Comparison of ENCODE assay signal across 20 mouse cellular contexts in the genomic region with DNA sequence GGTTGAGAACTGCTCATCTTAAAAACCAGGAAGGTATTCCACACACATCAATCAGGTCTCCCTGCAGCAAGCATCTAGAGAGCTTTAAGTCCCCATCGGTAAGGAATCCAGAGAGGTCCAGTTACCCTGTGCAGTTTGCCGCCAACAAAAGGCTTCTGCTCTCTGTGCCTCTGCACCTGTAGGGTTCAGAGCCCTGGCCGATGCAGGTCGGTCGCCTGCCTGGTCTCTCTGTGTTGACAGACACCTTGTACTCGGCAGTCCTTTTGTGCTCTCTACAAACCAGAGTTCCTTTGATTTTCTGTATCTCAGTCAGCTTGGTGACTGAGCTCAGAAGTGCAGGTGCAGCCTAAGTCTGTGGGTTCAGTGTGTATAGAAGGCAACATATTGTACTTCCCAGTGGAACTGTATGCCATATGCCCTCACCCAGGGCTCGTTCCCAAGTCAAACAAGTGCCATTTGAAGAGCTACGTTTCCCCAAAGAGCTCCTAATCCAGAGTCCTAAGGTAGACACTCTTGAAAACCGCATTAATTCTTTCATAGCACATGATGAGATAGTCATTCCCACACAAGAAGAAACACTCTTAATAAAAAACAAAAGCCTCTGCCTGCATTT.
DNase-seq lines count a peak whose midpoint lies in the region; ATAC-seq and TF ChIP-seq lines count a peak whose summit lies in the region.
"Had no signal": no experiment of that assay in that cellular context is flagged by ENCODE, and none has a peak within 500 bp of the region (broad histone marks: within the 10 kb centered on the region; RNA-seq: fewer than 3 reads in every experiment).

No protein-coding gene starts in this region.

- no peak for TF ChIP-seq CTCF in lung, postnatal 0 days (IDR thresholded peaks at IDR 0.05)

- H3K9ac ChIP-seq in lung, postnatal 0 days (replicated peaks; ENCODE audit: low read depth) = no peak overlapping the region
- H3K9ac ChIP-seq: hindbrain, embryonic 13.5 days; intestine, embryonic 15.5 days; midbrain, embryonic 12.5 days had no signal

- 77% methylated on average over 9 of the region's 9 CpGs for WGBS in heart, embryonic 10.5 days
- 57% methylated on average over 9 of the region's 9 CpGs for WGBS in lung, postnatal 0 days

- peaks cover 13% of the 10 kb centered on the region for H3K36me3 ChIP-seq in heart, embryonic 10.5 days
- no peaks in the 10 kb centered on the region for H3K36me3 ChIP-seq in lung, postnatal 0 days (ENCODE audit: insufficient read depth, low read length)

- peak; percentile 66 for DNase-seq in heart, adult 11 months
- no peak for DNase-seq in heart, embryonic 10.5 days (ENCODE audit: low spot score)
- DNase-seq in lung, postnatal 0 days (ENCODE audit: low spot score) = peak; percentile 43
- no peak for DNase-seq in lung, postnatal 10 days
- DNase-seq in lung, postnatal 36 days = peak; percentile 57
- peak; percentile 74 for DNase-seq in thymus, postnatal 14 days
- DNase-seq in ovary, postnatal 10 days (ENCODE audit: low spot score) = no peak
- DNase-seq: adrenal gland, postnatal 10 days; B cell, adult 2 months; cerebellum, adult 11-12 months; cerebellum, postnatal 36 days; gastrocnemius, postnatal 10 days; heart, adult 2 months; kidney, postnatal 4 days; left cerebral cortex, postnatal 4 days; right cerebral cortex, postnatal 14 days had no signal

- ATAC-seq in lung, postnatal 0 days = peak; percentile 77
- ATAC-seq: intestine, embryonic 15.5 days had no signal

- no peak overlapping the region for H3K27ac ChIP-seq in heart, embryonic 10.5 days
- H3K27ac ChIP-seq in lung, postnatal 0 days (ENCODE audit: low read length) = no peak overlapping the region
- H3K27ac ChIP-seq: heart, adult 2 months; hindbrain, embryonic 13.5 days; intestine, embryonic 15.5 days; macrophage; midbrain, embryonic 12.5 days had no signal

- no peaks in the 10 kb centered on the region for H3K27me3 ChIP-seq in heart, embryonic 10.5 days (ENCODE audit: insufficient read depth, poor library complexity, severe bottlenecking)
- H3K27me3 ChIP-seq in lung, postnatal 0 days (replicated peaks; ENCODE audit: insufficient read depth, low read length) = no peaks in the 10 kb centered on the region
- H3K27me3 ChIP-seq: hindbrain, embryonic 13.5 days; intestine, embryonic 15.5 days; midbrain, embryonic 12.5 days had no signal

- no peak; the same call in 1 of the 2 replicates for TF ChIP-seq EP300 in lung, postnatal 0 days (IDR thresholded peaks at IDR 0.05)

- H3K9me3 ChIP-seq in heart, embryonic 10.5 days = no peaks in the 10 kb centered on the region
- no peaks in the 10 kb centered on the region for H3K9me3 ChIP-seq in lung, postnatal 0 days (ENCODE audit: low read length)
- H3K9me3 ChIP-seq: hindbrain, embryonic 13.5 days; intestine, embryonic 15.5 days; midbrain, embryonic 12.5 days had no signal

- H3K4me1 ChIP-seq in heart, embryonic 10.5 days = peaks cover 21% of the 10 kb centered on the region
- H3K4me1 ChIP-seq in lung, postnatal 0 days (ENCODE audit: insufficient read depth, low read depth, low read length) = no peaks in the 10 kb centered on the region
- H3K4me1 ChIP-seq: intestine, embryonic 15.5 days had no signal

- H3K4me3 ChIP-seq in heart, embryonic 10.5 days = no peak overlapping the region
- no peak overlapping the region for H3K4me3 ChIP-seq in lung, postnatal 0 days (ENCODE audit: low read depth, low read length)
- H3K4me3 ChIP-seq: heart, adult 2 months; hindbrain, embryonic 13.5 days; intestine, embryonic 15.5 days; midbrain, embryonic 12.5 days had no signal

- H3K4me2 ChIP-seq in lung, postnatal 0 days (replicated peaks; ENCODE audit: low read depth, low read length) = no peak overlapping the region
- H3K4me2 ChIP-seq: hindbrain, embryonic 13.5 days; intestine, embryonic 15.5 days; midbrain, embryonic 12.5 days had no signal

Comparison
In these comparisons a context has a peak if more than half of its experiments do, and no peak if none do; other contexts are left out.
1. DNase-seq: peak in heart, adult 11 months (single experiment), lung, postnatal 0 days (single experiment), lung, postnatal 36 days (single experiment) and thymus, postnatal 14 days (single experiment); none in heart, embryonic 10.5 days (single experiment), lung, postnatal 10 days (single experiment) and ovary, postnatal 10 days (single experiment).